Mouse (Mus musculus): ENCODE results near the gene Syce1l.

GRCm38 (mm10) chr8:113676811-113677210, 33.8 kb downstream of the Syce1l start:
- no peak for TF ChIP-seq POLR2A (IDR thresholded peaks at IDR 0.05; ENCODE audit: extremely low read depth, insufficient read depth, low read length)
- no peak for TF ChIP-seq CTCF (IDR thresholded peaks at IDR 0.05; ENCODE audit: extremely low read depth, insufficient read depth, low read length)

All from cortical plate, adult 2 months (tissue).